Mouse (Mus musculus) liver (tissue): Measurements from ENCODE around the gene Plin1.

Experiments used
- DNase-seq: peaks from one replicate; pipeline ENCODE4 v3.0.0-alpha.2; 2020; ENCODE audit warnings: mixed read lengths

Gene Plin1

DNA sequence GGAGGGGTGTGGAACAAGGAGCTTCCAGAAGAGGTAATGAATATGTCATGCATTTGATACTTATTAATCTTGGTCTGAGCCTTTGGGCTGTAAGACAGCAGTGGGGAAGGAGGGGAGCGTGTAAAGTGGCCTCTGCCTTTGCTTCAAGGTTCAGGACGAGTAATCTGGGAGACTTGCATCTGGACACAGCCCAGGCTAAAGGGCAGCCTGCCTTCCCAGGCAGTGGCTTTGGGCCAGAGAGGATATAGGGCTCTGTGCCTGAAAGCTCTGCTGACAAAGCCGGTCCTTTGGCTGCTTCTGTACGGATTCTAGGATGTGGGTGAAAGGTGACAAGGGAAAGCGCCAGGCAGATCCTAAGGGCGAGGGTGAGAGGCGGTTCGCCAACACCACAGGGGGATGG, 1.9 kb upstream of the Plin1 start:
- DNase-seq, result no peak

DNA sequence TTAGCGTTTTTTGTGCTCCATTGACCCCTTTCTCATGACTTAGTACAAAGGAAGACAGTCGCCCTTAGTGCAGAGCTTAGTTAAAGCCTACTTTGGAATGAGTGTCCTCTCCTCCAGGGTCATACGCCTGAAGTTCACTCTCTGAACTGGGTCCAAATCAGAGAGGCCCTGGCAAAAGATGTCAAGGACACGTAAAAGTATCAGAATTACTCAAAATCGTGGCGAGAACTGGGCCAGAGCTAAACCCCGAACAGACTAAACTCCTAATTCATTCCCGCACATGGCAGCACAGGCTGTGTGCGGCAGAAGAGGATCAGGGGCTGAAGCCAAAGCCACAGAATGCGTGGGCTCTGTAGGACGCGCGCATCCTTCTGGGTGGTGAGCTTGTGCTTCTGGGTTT, 1.3 kb downstream of the Plin1 start:
- no peak for DNase-seq

DNA sequence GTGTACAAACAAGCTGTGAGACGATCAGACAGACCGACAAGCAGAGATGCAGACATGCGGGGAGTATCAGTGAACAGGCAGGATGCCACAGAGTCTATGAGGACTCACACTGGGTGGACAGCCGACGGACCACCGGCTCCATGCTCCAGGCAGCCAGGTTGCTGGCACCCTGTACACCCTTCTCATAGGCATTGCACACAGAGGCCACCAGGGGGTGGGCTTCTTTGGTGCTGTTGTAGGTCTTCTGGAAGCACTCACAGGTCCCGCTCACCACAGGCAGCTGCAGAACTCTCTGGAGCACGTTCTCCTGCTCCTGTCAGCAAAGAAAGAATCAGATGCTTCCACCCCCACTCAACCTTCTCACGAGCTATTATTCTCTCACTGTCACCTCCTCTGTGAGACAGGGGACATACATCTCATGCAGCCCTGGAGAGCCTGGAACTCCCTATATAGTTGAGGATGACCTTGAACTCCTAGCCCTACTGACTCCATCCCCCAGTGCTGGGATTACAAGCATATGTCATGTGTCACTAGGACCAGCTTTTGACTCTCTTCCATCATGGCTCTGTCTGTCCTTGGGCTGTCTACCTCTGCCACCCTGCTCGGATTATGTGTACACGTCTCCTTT, 2.8 kb downstream of the Plin1 start:
- no peak for DNase-seq

DNA sequence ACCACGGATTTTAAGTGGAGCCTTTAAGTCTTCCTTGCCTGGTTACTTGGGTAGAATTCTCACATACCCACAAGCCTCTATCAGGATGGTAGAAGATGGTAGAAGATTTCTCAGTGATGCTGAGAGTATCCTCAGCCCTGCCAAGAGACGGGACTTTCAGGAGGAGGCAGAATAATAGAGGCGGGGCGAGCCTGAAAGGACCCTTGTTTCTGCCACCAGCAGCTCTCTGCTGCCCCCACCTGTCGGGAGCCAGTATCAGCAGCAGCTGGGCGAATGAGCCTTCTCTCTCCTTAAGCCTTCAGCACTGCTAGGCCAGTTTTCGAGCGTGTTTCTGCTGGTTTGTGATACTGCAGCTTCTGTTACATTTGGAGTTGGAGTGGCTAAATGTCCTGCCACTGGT, 3.5 kb downstream of the Plin1 start:
- DNase-seq, result peak; percentile 69

DNA sequence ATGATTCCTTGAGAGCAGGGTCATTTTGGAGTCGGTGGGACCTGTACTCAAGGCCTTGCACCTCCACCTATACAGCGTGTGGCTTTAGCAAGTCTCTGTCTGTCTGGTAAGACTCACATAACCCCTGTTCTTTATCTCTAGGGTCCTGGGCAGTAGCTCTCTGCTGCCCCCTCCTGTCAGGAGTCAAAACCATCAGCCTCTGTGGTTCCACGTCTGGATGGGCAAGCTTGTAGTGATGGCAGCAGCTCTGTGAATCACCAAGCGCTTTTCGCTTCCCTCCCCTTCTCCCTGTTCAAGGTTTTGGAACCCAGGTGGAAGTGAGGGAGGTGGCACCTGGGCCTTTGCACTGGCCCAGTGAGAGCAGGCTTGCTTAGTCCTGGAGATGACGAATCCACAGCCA, 4.5 kb downstream of the Plin1 start:
- DNase-seq, result peak; percentile 61

DNA sequence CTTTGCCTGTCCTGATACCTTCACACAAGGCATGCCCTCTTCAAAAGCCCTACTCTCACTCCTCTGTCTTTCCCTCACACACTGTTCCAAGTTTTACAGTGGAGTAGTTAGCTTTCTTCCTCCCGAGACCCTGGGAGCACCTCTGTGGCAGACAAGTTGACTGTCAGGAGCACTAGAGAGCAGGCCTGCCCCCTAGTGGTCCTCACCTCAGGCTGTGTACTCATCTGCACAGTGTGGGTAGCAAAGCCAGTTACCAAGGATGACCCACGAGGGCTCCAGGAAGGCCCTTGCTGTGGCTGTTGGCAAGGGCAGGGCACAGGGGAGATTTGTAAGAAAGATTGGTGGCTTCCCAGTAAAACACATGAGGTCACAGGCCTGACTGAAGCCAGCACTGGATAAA, 5.6 kb downstream of the Plin1 start:
- peak; percentile 63 for DNase-seq

DNA sequence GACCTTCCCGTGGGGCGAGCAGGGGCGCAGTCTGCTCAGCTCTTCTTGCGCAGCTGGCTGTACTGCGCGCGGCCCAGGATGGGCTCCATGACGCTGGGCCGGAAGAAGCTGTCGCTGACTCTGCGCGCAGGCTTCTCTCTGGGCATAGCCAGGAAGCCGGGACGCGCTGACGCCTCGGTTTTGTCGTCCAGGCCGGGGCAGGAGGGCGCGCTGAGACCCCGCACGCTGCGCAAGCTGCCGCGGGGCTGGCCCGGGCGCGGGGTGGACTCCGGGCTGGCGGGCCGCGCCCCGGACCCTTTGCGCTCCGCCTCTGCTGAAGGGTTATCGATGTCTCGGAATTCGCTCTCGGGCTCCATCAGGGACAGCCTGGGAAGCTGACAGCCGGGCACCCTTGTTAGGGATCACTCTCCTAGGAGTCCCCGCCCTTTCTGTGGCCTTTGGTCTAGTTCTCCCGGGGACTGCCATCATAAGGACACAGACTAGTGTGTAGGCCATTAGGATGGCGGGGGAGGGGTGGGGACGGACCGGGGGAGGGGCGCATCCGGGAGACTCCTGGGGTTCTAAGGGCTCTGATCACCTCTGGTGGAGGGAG, 11.2 kb downstream of the Plin1 start:
- peak; percentile 44 for DNase-seq

DNA sequence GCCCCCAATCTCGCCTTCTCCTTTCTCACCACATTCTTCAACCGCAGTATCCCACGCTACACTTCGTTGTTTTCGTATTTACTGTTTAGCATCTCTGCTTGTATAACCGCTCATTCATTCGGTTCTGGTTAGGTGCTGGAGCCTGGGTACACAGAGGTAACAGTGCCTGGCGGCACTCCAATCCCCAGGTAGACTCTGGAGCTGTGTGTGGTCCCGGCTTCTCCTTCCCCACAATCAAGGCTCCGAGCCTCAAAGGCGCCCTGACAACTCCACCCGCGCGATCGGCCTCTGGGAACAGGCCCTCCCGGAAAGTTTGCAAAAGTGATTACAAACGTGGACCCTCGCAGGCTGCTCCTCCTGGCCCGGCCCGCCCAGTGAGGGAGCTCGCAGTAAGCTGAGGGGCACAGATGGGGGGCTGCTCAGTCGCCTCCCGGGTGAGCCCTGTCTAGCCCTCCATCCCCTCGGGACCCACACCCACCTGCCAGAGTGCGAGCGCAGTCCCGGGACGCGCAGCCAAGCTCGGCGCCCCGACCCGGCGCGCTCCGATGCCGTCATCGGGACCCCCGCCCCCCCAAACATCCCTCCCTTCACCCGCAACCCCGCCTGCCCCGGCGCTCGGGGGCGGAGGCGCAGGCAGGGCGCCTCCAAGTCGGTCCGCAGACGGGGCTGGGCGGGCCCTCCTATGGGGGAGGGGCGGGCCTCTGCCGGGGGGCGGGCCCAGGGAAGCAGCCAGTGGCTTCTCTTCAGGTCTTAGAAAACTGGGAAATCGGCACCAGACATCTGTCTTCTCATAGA, 17.3 kb downstream of the Plin1 start, which contains the start of gene Kif7:
Gene Kif7 (minus strand): TSS at position 534 of the 795 bp plus-strand sequence.
- DNase-seq, result peak; percentile 85

DNA sequence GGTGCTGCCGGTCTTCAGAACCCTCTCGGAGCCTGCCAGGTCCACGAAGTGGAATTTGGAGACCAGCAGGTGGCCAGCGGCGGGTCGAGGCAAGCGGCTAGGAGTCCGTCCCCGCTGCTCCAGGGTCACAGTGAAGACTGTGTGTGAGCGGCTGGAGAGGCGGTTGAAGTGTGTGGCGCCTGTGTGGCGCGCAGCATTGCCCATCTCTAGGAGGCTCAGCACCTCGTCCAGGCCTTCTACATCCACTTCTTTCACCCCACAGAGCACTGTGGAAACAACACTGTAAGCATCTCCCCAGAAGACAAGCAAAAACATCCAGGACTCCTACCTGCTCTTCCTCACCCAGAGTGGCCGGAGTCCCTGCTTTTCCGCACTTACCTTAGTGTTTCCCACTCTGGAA, 21.9 kb downstream of the Plin1 start:
- DNase-seq, result no peak

DNA sequence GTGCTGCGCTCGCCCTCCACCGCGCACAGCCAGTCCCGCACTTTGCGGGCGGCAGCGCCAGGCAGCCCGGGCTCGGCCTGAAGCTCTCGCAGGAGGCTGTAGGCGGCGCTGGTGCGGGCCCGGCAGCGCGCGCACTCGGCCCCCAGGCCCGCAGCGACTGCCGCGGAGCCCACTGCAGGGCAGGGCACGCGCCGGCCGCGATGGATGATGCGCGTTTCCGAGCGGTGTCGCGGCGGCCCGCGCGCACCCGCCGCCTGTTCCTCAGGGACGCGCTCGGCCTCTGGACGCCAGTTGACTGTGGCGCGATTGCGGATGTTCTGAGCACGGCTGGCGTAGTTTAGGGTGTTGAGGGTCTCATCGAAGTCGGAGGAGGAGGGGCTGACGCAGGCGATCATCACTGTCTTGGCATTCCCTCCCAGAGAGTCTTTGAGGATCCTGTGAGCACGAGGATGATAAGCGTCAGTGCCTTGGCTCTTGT, 22.5 kb downstream of the Plin1 start:
- DNase-seq, result no peak

DNA sequence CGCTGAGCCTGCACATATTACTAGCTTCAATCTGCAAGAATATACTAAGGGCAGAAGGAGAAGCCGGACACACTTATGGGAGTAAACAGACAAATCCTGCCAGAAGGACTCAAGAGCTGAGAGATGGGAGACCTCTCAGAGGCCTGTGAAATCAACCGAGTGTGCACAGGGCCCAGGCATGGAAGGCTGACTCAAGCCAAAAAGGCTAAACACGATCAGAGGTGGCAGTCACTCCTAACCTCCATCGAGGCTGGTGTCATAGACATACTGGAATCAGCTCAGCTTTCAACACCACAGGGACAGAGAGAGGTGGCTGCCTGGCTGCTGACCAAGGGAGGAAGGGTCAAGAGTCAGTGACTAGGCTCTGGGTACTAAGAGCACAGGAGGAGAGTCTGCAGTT, 27.5 kb downstream of the Plin1 start:
- DNase-seq, result no peak

DNA sequence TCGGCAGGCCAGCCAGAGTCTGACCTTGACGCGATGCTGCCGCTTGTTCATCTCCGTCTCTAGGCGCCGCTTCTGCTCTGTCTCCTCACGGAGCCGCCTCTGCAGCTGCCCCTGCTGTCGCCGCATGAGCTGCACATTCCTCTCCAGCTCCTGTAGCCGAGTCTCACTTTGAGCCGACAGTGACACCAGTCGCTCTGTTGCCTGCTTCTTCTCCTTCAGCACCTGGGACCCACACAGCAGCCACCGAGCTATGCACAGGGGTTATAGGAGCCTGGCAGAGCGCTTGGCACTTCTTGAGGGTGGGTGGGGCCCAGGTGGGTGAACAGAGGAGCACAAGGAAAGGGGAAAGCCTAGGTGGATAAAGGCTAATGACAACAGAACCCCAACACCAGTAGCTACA, 29.9 kb downstream of the Plin1 start:
- DNase-seq, result no peak

DNA sequence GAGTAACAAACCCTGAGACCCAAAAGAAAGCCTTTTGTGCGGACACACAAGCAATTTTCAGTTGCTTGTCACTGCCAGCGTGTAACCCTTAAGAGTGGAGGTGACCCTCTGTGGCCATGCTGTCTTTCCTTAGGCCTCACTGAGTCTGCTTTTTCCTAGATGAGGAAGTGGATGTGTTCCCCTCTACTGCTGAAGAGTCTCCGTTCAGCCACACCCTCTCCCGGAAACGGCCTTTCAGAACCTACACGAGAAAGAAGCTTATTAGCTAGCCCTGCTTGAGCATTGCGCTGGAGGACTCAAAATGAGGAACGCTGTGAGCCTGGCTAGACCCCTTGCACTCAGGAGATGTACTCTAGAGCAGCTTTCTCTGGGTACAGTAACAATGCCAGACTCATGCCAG, 36.2 kb downstream of the Plin1 start:
- DNase-seq, result no peak

DNA sequence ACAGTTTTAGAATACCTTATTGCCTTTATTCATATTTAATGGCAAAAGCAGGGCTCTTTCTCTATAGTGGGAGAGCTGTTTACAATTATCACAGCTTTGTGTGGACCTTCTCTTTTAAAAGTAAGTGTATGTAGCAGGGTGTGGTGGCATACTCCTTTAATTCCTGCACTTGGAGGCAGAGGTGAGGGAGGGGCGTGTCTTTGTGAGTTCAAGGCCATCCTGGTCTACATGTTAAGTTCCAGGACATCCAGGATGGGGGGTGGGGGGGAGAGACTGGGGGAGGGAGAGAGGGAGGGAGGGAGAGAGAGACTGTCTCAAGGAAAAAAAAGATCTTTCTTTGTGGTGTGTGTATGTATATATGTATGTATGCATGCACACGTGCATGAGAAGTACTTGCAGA, 52.5 kb downstream of the Plin1 start:
- DNase-seq, result no peak

DNA sequence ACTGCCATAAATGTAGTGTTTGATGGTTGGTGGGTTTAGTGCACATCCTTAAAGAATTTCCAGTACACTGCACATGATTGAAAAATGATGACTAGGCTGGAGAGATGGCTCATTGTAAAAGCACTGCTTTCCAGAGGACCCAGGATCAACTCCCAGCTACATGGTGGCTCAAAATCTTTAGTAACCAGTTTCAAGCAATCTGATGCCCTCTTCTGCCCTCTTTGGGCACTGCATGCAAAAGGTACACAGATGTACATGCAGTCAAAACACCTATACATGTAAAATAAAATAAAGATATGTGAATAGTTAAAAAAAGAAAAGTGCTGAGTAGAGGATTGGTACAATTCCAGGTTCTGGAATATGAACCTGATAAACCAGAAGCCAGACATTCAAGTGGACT, 53.5 kb downstream of the Plin1 start:
- DNase-seq, result no peak

DNA sequence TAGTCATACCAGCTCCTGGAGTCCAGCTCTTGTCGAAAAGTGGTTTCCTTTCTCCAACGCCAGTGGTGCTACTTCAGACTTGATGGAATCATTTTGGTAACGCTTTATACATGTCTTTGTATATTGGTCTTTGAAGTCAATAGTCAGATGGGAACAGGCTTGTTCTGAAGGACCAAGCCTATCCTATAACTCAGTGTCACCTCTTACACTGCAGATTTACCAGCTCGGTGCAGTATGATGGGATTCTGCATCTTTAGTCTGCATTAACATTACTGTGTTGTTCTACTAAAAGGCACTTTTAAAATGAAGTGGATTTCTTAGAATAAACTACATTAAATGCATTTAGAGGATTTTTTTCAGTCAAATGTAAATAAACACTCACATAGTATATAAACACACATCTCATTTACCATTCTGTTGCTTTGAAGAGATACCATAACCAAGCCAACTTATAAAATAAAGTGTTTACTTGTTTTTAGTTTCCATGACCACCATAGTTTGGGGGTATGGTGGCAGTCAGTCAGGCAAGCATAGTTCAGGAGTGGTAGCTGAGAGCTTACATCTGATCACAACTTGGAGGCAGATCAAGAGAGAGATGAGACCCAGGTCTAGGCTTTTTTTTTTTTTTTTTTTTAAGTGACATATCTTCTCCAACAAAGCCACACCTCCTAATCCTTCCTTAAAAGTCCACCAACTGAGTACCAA, 61.7 kb downstream of the Plin1 start:
- no peak for DNase-seq
